Mouse (Mus musculus) liver, adult 2 months (tissue): ENCODE measurements around the gene Slc41a3.

Source experiments
- CTCF ChIP-seq: fragments of 200-500 bp; IDR thresholded peaks from 2 replicates; pipeline ENCODE4 v1.5.1; 2011; ENCODE audit warnings: low read depth, low read length, control low read depth
- POLR2A ChIP-seq: fragments of 200-500 bp; IDR thresholded peaks from 2 replicates; pipeline ENCODE4 v1.6.1; 2011; ENCODE audit warnings: low read length, control low read depth; ENCODE audit not compliant: insufficient read depth; ENCODE audit errors: extremely low read depth

DNA sequence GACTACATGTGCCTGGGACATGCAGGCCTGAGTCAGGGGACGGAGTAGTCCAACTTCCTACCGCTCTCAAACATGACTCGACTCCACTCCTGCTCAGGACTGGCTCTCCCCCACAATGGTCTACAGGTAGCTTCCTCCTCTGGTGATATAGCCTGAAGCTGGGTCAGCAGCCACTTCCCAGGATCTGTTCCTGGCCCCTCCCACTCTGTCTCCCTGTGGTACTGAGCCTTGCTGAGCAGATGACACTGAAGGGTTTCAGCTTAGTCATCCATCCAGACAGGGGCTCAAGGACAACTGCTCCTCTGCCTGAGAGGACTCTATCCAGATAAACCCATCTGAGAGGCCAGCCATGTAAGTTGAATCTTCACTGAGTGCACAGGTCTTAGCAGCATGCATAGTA lies 37.0 kb upstream of the Slc41a3 start:
- no peak for TF ChIP-seq CTCF
- TF ChIP-seq POLR2A: no peak
